Mouse (Mus musculus) adrenal gland, postnatal 10 days (tissue): ENCODE data around the gene Cpne9. TPM values are rescaled to one million over a fixed set of nuclear protein-coding genes. Genes with fewer than 3 reads are reported as not detected.

Source experiments
- DNase-seq: peaks from one replicate; pipeline ENCODE4 v3.0.0; 2021; ENCODE audit warnings: mixed read lengths
- long read RNA-seq, 2 experiments: library from polyadenylated mRNA; stranded (forward); transcript quantifications; one replicate each; pipeline ENCODE4 v2.0.0; 2021
- total RNA-seq, 2 experiments: library from RNA; stranded (reverse); gene quantifications; 2 replicates each; pipeline ENCODE4 v1.2.3; 2021

Cpne9 gene
- 1 to 10 TPM in 1 of 2 experiments, under 1 TPM in 1; 0.90 to 1.2 TPM for total RNA-seq
- long read RNA-seq, experiment 1 = 0 reads
- long read RNA-seq, experiment 2, partial matches to known transcripts = 0 of 1 reads
- long read RNA-seq, experiment 2, other reads (novel, unspliced or antisense) = 1 of 1 reads

- peak; percentile 35 for DNase-seq
Measured at GRCm38 (mm10) chr6:113282101-113282802, at the start of gene Cpne9. Gene Cpne9 (plus strand): TSS chr6:113282307.

- DNase-seq = no peak
Measured at GRCm38 (mm10) chr6:113235141-113235540, 47.0 kb upstream of the Cpne9 start.

DNA sequence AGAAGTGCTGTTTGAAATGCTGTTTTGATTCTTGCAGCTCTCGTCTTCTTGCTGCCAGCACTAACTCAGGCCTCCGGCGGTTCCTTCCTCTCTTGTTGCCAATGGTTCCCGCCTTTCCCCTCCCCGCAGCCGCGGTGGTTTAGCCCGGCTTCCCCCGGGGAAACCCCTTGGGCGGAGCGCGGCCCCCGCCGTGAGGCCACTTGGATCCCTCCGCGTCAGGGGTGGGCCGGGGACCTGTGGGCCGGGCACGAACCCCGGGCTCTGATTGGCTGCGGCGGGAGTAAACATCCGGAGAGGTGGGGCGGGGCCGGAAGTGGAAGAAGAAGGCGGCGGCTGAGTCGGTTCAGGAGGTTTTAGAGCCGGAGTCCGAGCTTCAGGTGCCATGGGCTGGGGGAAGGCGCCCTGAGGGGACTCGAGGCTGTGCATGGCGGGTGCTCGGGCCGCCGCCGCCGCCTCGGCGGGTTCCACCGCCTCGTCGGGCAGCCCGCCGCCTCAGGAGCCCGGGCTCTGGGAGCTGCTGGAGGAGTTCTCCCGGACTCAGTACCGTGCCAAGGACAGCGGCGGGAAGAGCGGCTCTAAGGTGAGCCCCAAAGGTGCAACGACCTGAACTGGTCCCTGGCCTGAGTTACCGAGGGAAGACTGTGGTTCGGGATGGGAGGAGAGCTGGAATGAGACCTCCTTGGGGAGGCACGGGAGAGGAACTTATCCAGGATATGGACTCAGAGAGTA lies 44.4 kb upstream of the Cpne9 start, which contains the start of gene Mtmr14:
Gene Mtmr14, plus strand, starts transcription at position 302 of the 729 bp plus-strand sequence.
- DNase-seq = peak; percentile 100

GRCm38 (mm10) chr6:113238442-113238841 lies 43.7 kb upstream of the Cpne9 start:
- no peak for DNase-seq

GRCm38 (mm10) chr6:113242753-113243152 lies 39.4 kb upstream of the Cpne9 start:
- no peak for DNase-seq

- no peak for DNase-seq
Measured at GRCm38 (mm10) chr6:113245585-113245984, 36.5 kb upstream of the Cpne9 start.

GRCm38 (mm10) chr6:113250786-113251185 lies 31.3 kb upstream of the Cpne9 start:
- DNase-seq = no peak

DNA sequence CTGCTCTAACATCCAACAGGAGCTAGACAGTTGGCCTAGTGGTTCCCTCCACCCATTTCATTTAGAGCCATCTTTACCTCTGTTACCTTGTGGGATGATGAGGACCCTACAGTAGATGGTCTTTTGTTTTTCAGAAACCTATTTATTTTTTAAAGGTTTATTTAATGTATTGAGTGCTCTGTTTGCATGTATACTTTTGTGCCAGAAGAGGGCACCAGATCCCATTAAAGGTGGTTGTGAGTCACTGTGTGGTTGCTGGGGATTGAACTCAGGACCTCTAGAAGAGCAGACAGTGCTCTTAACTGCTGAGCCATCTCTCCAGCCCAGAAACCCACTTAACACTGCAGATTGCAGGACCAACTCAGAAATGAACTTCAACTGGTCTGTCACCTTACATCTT lies 30.2 kb upstream of the Cpne9 start:
- DNase-seq = no peak

- DNase-seq = peak; percentile 58
Measured at GRCm38 (mm10) chr6:113254899-113255298, 27.2 kb upstream of the Cpne9 start.

DNA sequence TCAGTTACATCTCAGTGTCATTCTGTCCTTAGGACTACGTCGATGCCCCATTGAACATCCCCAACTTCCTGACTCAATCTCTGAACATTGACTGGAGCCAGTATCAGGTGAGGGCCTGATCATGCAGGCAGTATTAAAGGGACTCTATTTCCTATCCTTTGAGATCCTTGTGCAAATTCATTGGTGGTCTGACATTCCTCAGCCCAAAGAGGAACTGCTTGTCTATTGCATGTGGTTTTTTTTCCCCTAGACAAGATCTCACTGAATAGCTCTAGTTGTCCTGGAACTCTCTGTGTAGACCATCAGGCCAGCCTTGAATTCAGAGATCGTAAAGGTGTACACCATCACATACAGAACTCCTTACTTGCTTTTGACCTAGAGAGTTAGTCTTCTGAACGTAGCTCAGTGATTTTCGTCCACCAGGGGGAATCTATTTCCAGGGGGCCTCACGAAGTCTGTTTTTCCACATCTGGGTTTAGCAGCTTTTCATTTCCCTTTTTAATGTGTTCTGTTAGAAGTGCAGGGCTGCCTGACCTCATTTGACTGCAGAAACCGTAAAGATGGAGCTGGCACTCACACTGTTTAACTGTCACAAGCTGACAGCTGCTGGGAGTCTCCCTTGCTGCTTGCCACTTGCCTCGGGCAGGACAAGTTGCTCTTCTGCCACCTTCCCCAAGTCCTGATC lies 20.8 kb upstream of the Cpne9 start:
- DNase-seq = no peak

GRCm38 (mm10) chr6:113263531-113263930 lies 18.6 kb upstream of the Cpne9 start:
- DNase-seq = no peak

GRCm38 (mm10) chr6:113264429-113264828 lies 17.7 kb upstream of the Cpne9 start:
- no peak for DNase-seq

DNA sequence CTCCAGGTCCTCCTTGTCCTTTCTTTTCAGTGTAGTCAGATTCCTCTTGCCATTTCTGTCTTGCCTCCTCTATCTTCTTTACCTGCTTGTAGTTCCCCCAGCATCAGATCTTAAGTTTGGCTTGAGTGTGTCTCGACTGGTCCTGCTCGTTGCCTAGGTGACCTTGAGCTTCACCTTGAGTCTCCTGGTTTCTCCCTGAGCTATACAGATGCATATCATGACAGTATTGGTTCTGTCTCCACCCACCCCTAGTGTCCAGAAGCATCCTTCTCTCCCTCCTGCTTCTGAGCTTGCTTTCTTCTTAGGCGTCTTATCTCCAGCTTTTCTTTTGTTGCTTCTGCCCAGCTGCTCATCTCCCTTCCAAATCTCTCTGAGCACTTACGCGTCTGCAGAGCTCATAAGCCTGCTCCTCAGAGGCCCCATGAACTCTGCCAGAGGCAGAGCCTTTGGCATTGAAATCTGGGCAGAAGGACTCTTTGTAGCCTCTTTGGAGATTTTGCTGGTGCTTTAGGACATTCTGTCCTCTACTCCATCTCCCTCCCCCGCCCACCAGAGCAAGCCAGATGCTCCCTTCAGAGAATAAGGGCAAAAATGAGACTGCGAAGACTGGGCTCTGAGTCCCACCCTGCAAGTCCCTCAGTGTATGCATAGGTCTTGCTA lies 15.0 kb upstream of the Cpne9 start:
- DNase-seq = peak; percentile 38

DNA sequence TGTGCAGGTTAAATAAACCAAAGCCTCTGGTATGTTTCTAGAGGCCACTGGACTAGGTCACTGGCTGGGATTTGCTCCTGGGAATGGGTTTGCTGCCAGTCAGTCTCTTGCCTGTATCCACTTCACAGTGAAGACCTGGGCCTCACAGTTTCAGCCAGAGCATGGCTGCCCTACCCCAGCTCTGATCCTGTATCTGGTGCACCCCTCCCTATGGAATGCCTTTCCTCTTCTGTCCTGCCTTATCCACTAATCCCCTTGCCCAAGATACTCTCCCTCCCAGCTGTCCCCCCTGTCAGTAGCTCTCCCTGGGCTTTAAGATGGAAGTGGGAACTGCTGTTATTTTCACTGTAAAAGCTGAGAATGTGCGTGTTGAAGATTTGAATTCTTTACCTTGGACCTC lies 14.1 kb upstream of the Cpne9 start:
- no peak for DNase-seq

- no peak for DNase-seq
Measured at GRCm38 (mm10) chr6:113272365-113272764, 9.7 kb upstream of the Cpne9 start.

DNA sequence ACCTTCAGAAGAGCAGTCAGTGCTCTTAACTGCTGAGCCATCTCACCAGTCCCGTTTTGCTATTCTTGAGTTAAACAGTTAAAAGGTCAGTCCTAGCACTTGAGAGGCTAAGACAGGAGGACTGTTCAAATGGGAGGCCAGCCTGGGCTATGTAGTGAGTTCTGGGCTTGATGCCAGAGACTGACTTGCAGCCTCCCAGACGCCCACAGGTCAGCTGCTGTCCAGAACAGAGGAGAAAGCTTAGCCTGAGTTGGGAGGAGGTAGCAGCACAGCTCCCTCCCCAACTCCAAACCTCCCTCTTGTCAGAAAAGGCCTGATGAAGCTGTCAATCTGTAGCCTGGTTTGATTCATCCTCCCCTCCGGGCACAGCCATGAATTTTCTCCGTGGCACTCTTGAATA lies 5.3 kb upstream of the Cpne9 start:
- DNase-seq = no peak

GRCm38 (mm10) chr6:113281676-113282075 lies 431 bp upstream of the Cpne9 start:
- DNase-seq = no peak

- no peak for DNase-seq
Measured at GRCm38 (mm10) chr6:113282969-113283368, 862 bp downstream of the Cpne9 start.

DNA sequence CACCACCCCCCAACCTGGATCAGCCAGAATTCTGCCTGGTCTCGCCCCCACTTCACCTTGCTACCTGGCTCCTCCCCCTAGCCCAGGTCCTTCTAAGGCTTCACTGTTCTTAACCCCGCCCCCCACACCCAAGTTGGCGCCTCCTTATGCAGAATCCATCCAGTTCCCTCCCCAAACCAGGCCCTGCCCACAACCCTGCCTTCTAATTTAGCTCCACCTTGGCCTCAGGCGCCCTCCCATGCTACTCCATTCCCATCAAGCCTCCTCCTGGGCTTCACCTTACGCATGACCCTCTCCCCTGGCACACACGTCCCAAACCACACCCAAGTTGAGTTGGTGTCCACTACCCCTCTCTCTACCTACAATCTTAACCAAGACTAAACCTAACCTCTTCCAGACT lies 1.4 kb downstream of the Cpne9 start:
- DNase-seq = no peak

- no peak for DNase-seq
Measured at GRCm38 (mm10) chr6:113284931-113285330, 2.8 kb downstream of the Cpne9 start.

DNA sequence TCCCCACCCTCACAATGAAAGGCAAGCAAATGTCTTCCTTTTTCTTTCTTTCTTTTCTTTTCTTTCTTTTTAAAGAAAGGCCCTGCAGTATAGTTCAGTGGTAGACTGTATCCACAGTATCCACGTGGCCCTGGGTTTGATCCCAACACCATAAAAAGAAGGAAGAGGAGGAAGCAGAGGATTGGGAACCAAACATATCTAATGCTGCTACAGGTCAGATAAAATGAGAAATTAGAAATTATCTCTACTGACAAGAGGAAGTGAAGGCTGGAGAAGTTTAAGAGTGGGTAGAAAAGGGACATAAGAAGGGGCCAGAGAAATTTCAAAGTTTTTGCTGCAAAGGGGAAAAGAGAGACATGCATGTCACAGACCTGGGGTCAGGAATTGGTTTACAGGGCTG lies 4.2 kb downstream of the Cpne9 start:
- DNase-seq = no peak

DNA sequence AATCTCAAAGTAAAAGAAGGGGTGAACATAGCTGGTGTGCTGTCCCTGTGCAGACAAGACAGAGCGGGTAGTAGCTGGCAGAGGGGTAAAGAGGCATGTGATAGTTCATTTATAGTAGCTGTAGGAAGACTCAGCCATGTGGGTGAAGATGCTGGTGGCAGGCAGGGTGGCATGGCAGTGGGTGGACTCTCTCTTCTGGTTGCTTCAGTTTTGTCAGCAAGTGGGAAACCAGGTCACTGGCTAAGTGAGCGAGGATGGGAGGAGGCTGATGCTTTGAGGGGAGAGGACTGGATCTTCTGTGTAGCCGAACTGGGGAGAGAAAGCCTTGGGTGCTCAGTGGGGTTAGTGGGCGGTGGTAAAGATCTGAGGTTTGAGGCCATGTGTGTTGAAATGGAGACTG lies 5.1 kb downstream of the Cpne9 start:
- no peak for DNase-seq
